Comparison of ENCODE assay signal across 13 mouse cellular contexts in genomic region chr4:150495568-150495967, GRCm38 (mm10).
DNase-seq lines count a peak whose midpoint lies in the region; ATAC-seq and TF ChIP-seq lines count a peak whose summit lies in the region.
"Had no signal": no experiment of that assay in that cellular context is flagged by ENCODE, and none has a peak within 500 bp of the region (broad histone marks: within the 10 kb centered on the region; RNA-seq: fewer than 3 reads in every experiment).

No protein-coding gene starts in this region.

- H3K4me1 ChIP-seq in forebrain, embryonic 16.5 days (replicated peaks; ENCODE audit: control insufficient read depth, insufficient read depth, low read length) = peaks cover 8% of the 10 kb centered on the region
- H3K4me1 ChIP-seq in intestine, embryonic 15.5 days (replicated peaks) = 0 out of 2 replicates have a peak, but pooled peaks cover 11% of the 10 kb centered on the region
- H3K4me1 ChIP-seq in liver, postnatal 0 days (ENCODE audit: insufficient read depth) = peaks cover 16% of the 10 kb centered on the region

- H3K36me3 ChIP-seq in forebrain, embryonic 16.5 days (ENCODE audit: control insufficient read depth, insufficient read depth) = no peaks in the 10 kb centered on the region
- no peaks in the 10 kb centered on the region for H3K36me3 ChIP-seq in intestine, embryonic 15.5 days
- H3K36me3 ChIP-seq in liver, postnatal 0 days (replicated peaks; ENCODE audit: insufficient read depth, low read length) = no peaks in the 10 kb centered on the region

- peak; percentile 20 to 27 for DNase-seq in heart, adult 9 months (ENCODE audit: low spot score in 2 of 2)
- no peak for DNase-seq in heart, postnatal 4 days
- peak; percentile 57 for DNase-seq in brain, embryonic 14.5 days (ENCODE audit: low read depth)
- peak; percentile 19 to 30 for DNase-seq in heart, postnatal 14 days
- no peak for DNase-seq in liver, postnatal 0 days
- DNase-seq: cerebellum, adult 9-11 months; kidney, adult 9 months; lung, postnatal 36 days; right cerebral cortex, postnatal 4 days had no signal

- no peak for TF ChIP-seq EP300 in liver, postnatal 0 days (IDR thresholded peaks at IDR 0.05; ENCODE audit: low read depth)

- peak overlapping the region; percentile 52; the same call in 1 of the 2 replicates for H3K27ac ChIP-seq in forebrain, embryonic 16.5 days (ENCODE audit: low read length)
- H3K27ac ChIP-seq in intestine, embryonic 15.5 days = no peak overlapping the region
- H3K27ac ChIP-seq in liver, postnatal 0 days (ENCODE audit: low read depth) = no peak overlapping the region

- H3K4me2 ChIP-seq in forebrain, embryonic 16.5 days (ENCODE audit: low read length) = no peak overlapping the region
- no peak overlapping the region for H3K4me2 ChIP-seq in intestine, embryonic 15.5 days (replicated peaks)
- no peak overlapping the region for H3K4me2 ChIP-seq in liver, postnatal 0 days (ENCODE audit: low read depth, low read length)
- H3K4me2 ChIP-seq: liver, embryonic 11.5 days had no signal

- H3K9ac ChIP-seq in forebrain, embryonic 16.5 days (replicated peaks; ENCODE audit: low read depth, low read length) = no peak overlapping the region
- H3K9ac ChIP-seq in intestine, embryonic 15.5 days = no peak overlapping the region
- H3K9ac ChIP-seq in liver, postnatal 0 days (replicated peaks) = no peak overlapping the region

- no peaks in the 10 kb centered on the region for H3K27me3 ChIP-seq in forebrain, embryonic 16.5 days (replicated peaks; ENCODE audit: control insufficient read depth, insufficient read depth, low read length)
- H3K27me3 ChIP-seq in intestine, embryonic 15.5 days (replicated peaks) = no peaks in the 10 kb centered on the region
- no peaks in the 10 kb centered on the region for H3K27me3 ChIP-seq in liver, postnatal 0 days (ENCODE audit: insufficient read depth, low read length)

- 16% methylated on average over 2 of the region's 2 CpGs for WGBS in forebrain, embryonic 16.5 days
- 70% methylated on average over 2 of the region's 2 CpGs for WGBS in intestine, embryonic 15.5 days
- WGBS in liver, postnatal 0 days (ENCODE audit: insufficient replicate concordance) = 69% methylated on average over 2 of the region's 2 CpGs

- no peak for TF ChIP-seq CTCF in brain, embryonic 14.5 days (IDR thresholded peaks at IDR 0.05; ENCODE audit: borderline replicate concordance, extremely low read depth, insufficient read depth, insufficient read length)
- TF ChIP-seq CTCF in liver, postnatal 0 days (IDR thresholded peaks at IDR 0.05; ENCODE audit: low read depth) = no peak

- intact Hi-C loops in heart, postnatal 14 days (cut with DNase I) = loop anchor here (5.0 kb wide), 1 partner anchor 57 kb away; no protein-coding TSS in a partner anchor

- no peak; the same call in 1 of the 2 replicates for ATAC-seq in forebrain, embryonic 16.5 days
- ATAC-seq in intestine, embryonic 15.5 days = no peak
- ATAC-seq in liver, postnatal 0 days = no peak

- no peak for TF ChIP-seq POLR2A in brain, embryonic 14.5 days (IDR thresholded peaks at IDR 0.05; ENCODE audit: borderline replicate concordance, extremely low read depth, insufficient read depth, insufficient read length, poor library complexity, severe bottlenecking)

- H3K9me3 ChIP-seq in forebrain, embryonic 16.5 days (ENCODE audit: control insufficient read depth, low read length) = no peaks in the 10 kb centered on the region
- no peaks in the 10 kb centered on the region for H3K9me3 ChIP-seq in intestine, embryonic 15.5 days
- no peaks in the 10 kb centered on the region for H3K9me3 ChIP-seq in liver, postnatal 0 days (ENCODE audit: low read length)

- H3K4me3 ChIP-seq in forebrain, embryonic 16.5 days (replicated peaks; ENCODE audit: low read length) = no peak overlapping the region
- H3K4me3 ChIP-seq in intestine, embryonic 15.5 days (replicated peaks) = no peak overlapping the region
- no peak overlapping the region for H3K4me3 ChIP-seq in liver, postnatal 0 days (ENCODE audit: low read depth, low read length)
- H3K4me3 ChIP-seq: myocyte had no signal

Comparison
In these comparisons a context has a peak if more than half of its experiments do, and no peak if none do; other contexts are left out.
1. DNase-seq: peak in heart, adult 9 months (2 of 2), brain, embryonic 14.5 days (single experiment) and heart, postnatal 14 days (2 of 2); none in heart, postnatal 4 days (single experiment) and liver, postnatal 0 days (single experiment).